Mouse (Mus musculus) erythroblast, adult 5-6 weeks (primary cell): ENCODE data around the gene Hoxb2. TPM values are rescaled to one million over a fixed set of nuclear protein-coding genes. Genes with fewer than 3 reads are reported as not detected.

Experiments used
- ATAC-seq: replicated peaks from 2 replicates; pipeline ENCODE4 v1.8.0; 2016; ENCODE audit warnings: moderate number of reproducible peaks, mild to moderate bottlenecking, moderate TSS enrichment, inconsistent platforms; ENCODE audit not compliant: poor library complexity, low FRiP score, severe bottlenecking
- total RNA-seq, 2 experiments: library from RNA; stranded (forward) in 1 of 2; stranded (reverse) in 1 of 2; fragments of 150-400 nt in 1 of 2; fragments of 200-764, 138-1000 nt in 1 of 2; gene quantifications; 2 replicates each; pipeline versions ENCODE4 v1.2.3 to v1.2.4; 2015 to 2017; ENCODE audit warnings: low replicate concordance in 2 of 2

Gene Hoxb2
- total RNA-seq, 2 experiments from 2014 or later = not detected

DNA sequence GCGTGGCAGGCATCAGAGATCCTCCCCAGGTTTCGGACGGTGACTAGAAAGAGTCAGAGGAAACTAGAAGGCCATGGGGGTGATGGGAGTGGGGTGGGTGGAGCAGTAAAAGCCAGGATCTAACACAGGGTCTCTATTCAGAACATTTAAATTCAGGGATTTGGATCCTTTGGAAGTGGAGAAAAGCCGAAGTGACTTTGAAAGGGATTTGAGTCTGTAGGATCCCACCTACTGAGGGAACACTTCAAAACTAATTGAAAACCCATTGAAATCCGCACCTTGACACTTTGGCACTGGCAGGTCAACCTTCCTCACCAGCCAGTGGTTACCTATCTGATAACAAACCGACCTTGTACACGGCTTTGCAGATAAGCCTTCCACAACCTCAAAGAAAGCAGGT lies 24.5 kb downstream of the Hoxb2 start:
- ATAC-seq = no peak

DNA sequence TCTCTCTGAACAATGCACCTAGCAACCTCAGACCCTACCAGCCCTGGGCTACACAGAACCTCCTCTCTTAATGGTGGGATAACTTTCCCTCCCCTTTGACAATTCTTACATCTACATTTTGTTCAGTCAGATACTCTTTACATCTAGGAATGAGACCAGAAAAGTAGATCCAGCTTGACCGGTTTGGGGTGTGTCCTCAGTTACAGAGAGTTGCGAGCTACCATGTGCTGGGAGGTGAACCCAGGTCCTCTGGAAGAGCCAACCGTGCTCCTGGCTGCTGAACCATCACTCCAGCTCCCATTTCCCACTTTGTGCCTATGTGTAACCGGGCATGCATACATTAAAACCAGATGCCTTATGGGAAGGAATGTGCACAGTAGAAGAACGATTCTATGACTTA lies 33.1 kb downstream of the Hoxb2 start:
- no peak for ATAC-seq

DNA sequence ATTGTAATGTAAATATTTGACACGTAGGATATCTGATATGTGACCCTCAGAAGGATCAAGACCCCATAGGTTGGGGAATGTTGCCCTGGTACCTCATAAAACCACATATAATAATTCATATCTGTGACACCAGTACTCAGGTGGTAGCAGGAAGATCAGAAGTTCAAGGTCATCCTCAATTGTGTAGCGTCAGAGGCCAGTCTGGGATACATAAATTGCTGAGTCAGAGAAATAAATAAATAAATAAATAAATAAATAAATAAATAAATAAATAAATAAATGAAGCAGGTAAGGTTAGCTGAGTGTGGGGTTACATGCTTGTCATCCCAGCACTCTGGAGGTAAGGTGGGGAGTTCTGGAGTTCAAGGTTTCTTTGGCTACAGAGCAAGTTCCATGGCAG lies 37.3 kb downstream of the Hoxb2 start:
- ATAC-seq = no peak

DNA sequence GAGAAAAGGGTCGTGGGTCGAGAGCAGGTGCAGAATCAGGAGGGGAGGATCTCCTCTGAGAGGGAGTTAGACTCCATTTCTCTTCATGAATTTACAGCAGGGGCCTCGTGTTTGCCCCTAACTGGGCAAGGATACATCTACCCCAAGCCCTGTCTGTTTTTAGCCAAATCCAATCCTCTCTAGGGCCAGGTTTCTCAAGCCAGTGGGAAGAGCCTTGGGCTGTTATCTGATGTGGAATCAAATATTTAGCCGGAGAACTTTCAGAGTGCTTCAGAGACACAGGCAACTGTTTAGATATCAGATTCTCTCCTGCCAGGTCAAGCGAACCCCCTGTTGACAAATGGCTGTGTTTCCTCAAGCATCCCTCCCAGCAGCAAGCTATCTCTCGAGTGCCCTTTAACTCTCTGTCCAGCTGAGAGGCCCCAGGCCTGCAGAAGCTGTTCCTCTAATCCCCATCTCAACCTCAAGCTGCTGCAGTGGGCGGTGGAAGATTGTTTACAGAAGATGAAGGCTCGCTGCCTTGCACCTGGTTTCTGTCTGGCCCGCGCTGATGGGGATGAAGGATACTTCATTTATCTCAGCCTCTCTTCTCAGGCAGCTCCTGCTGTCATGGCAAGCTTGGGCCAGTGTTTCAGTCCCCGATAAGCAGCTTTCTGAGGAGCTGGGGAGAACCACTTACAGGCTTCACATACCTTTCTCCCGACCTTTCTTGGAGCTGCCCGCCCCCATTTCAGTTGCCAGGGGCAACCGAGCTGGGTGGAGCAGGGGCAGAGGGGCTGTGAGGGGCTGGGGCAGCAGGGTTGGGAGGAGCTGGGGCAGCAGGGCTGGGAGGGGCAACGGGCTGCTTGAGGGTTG lies 46.7 kb downstream of the Hoxb2 start:
- ATAC-seq = no peak

DNA sequence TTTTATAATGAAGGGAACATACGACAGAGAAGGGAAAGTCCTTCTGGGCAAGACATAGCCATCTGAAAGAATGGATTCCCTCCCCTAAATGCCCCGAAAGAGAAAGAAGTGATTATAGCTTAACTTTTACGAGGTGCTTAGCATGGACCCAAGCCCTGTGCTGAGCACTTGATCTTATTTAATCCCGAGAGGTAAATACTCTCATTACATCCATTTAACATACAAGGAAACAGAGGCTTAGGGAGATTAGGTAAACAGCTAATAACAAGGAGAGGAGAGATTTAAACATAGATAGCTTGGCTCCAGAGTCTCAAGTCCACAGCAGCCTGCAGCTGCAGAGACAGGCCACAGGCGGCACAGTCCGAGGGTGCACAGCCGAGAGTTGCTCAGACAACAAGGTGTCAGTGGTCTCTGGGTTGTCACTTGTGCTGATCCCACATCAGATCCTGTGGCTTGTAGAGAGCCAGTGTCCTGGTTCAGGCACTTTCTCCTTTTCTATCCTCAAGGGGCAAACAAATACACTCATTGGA lies 47.5 kb downstream of the Hoxb2 start:
- ATAC-seq = no peak

GRCm38 (mm10) chr11:96399923-96400322 lies 49.6 kb downstream of the Hoxb2 start:
- ATAC-seq = no peak

Other genes with a start within 250 kb of the Hoxb2 start
- gene Calcoco2, start 238.6 kb upstream of the Hoxb2 start, total RNA-seq (2015; ENCODE audit: low replicate concordance) = not detected in 2 replicates
- 0.17 TPM in 1 of 2 replicates, not detected in the other for gene Calcoco2, start 238.6 kb upstream of the Hoxb2 start, total RNA-seq (2017; ENCODE audit: low replicate concordance)
- gene Ttll6, start 216.7 kb upstream of the Hoxb2 start, total RNA-seq (2015; ENCODE audit: low replicate concordance) = not detected in 2 replicates
- gene Ttll6, start 216.7 kb upstream of the Hoxb2 start, total RNA-seq (2017; ENCODE audit: low replicate concordance) = not detected in 2 replicates
- not detected in 2 replicates for gene Hoxb13, start 156.2 kb upstream of the Hoxb2 start, total RNA-seq (2015; ENCODE audit: low replicate concordance)
- not detected in 2 replicates for gene Hoxb13, start 156.2 kb upstream of the Hoxb2 start, total RNA-seq (2017; ENCODE audit: low replicate concordance)
- gene Hoxb9, start 79.1 kb upstream of the Hoxb2 start, total RNA-seq (2015; ENCODE audit: low replicate concordance) = not detected in 2 replicates
- gene Hoxb9, start 79.1 kb upstream of the Hoxb2 start, total RNA-seq (2017; ENCODE audit: low replicate concordance) = 0.56 TPM in 1 of 2 replicates, not detected in the other
- not detected in 2 replicates for gene Hoxb8, start 68.6 kb upstream of the Hoxb2 start, total RNA-seq (2015; ENCODE audit: low replicate concordance)
- gene Hoxb8, start 68.6 kb upstream of the Hoxb2 start, total RNA-seq (2017; ENCODE audit: low replicate concordance) = not detected in 2 replicates
- gene Hoxb7, start 63.9 kb upstream of the Hoxb2 start, total RNA-seq (2015; ENCODE audit: low replicate concordance) = not detected in 2 replicates
- gene Hoxb7, start 63.9 kb upstream of the Hoxb2 start, total RNA-seq (2017; ENCODE audit: low replicate concordance) = not detected in 2 replicates
- gene Hoxb6, start 58.0 kb upstream of the Hoxb2 start, total RNA-seq (2015; ENCODE audit: low replicate concordance) = not detected in 2 replicates
- gene Hoxb6, start 58.0 kb upstream of the Hoxb2 start, total RNA-seq (2017; ENCODE audit: low replicate concordance) = not detected in 2 replicates
- gene Hoxb5, start 47.2 kb upstream of the Hoxb2 start, total RNA-seq (2015; ENCODE audit: low replicate concordance) = not detected in 2 replicates
- gene Hoxb5, start 47.2 kb upstream of the Hoxb2 start, total RNA-seq (2017; ENCODE audit: low replicate concordance) = not detected in 2 replicates
- gene Hoxb4, start 32.3 kb upstream of the Hoxb2 start, total RNA-seq (2015; ENCODE audit: low replicate concordance) = 0.63 TPM in 1 of 2 replicates, not detected in the other
- gene Hoxb4, start 32.3 kb upstream of the Hoxb2 start, total RNA-seq (2017; ENCODE audit: low replicate concordance) = 0.56 and 0.77 TPM in 2 replicates
- not detected in 2 replicates for gene Hoxb3, start 27.2 kb upstream of the Hoxb2 start, total RNA-seq (2015; ENCODE audit: low replicate concordance)
- not detected in 2 replicates for gene Hoxb3, start 27.2 kb upstream of the Hoxb2 start, total RNA-seq (2017; ENCODE audit: low replicate concordance)
- not detected in 2 replicates for gene Hoxb1, start 15.2 kb downstream of the Hoxb2 start, total RNA-seq (2015; ENCODE audit: low replicate concordance)
- not detected in 2 replicates for gene Hoxb1, start 15.2 kb downstream of the Hoxb2 start, total RNA-seq (2017; ENCODE audit: low replicate concordance)
- not detected in 2 replicates for gene Skap1, start 114.1 kb downstream of the Hoxb2 start, total RNA-seq (2015; ENCODE audit: low replicate concordance)
- gene Skap1, start 114.1 kb downstream of the Hoxb2 start, total RNA-seq (2017; ENCODE audit: low replicate concordance) = 2.6 TPM in 1 of 2 replicates, not detected in the other